Mouse (Mus musculus) erythroblast, adult 5-6 weeks (primary cell): Measurements from ENCODE around the gene Osbp2. TPM values are rescaled to one million over a fixed set of nuclear protein-coding genes. Genes with fewer than 3 reads are reported as not detected.

ENCODE experiments used
- ATAC-seq: replicated peaks from 2 replicates; pipeline ENCODE4 v1.8.0; 2016; ENCODE audit warnings: moderate number of reproducible peaks, mild to moderate bottlenecking, moderate TSS enrichment, inconsistent platforms; ENCODE audit not compliant: poor library complexity, low FRiP score, severe bottlenecking
- total RNA-seq, 2 experiments: library from RNA; stranded (forward) in 1 of 2; stranded (reverse) in 1 of 2; fragments of 150-400 nt in 1 of 2; fragments of 200-764, 138-1000 nt in 1 of 2; gene quantifications; 2 replicates each; pipeline versions ENCODE4 v1.2.3 to v1.2.4; 2015 to 2017; ENCODE audit warnings: low replicate concordance in 2 of 2

The Osbp2 gene
- total RNA-seq, 2 experiments from 2014 or later, result not detected

DNA sequence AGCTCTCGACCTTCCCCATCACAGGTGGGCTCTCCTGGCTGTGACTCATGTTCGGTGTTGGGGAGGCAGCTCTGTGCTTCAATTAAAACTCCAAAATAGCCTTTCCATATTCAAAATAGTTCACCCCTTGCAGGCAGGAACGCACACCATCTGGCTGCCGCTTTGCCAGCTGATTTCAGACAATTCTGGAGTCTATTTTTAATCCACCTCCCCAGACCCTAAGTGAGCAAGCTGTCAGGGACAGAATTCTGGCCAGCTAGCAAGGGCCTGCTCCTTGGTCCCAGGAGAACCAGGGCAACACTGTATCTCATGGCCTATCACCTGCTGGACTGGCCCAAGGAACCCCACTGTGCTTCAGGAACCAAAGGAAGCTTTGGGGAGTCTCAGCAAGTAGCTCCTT is 139.8 kb downstream of the Osbp2 start:
- no peak for ATAC-seq

- ATAC-seq, result no peak
Measured at GRCm38 (mm10) chr11:3722861-3723260, 140.8 kb downstream of the Osbp2 start.

DNA sequence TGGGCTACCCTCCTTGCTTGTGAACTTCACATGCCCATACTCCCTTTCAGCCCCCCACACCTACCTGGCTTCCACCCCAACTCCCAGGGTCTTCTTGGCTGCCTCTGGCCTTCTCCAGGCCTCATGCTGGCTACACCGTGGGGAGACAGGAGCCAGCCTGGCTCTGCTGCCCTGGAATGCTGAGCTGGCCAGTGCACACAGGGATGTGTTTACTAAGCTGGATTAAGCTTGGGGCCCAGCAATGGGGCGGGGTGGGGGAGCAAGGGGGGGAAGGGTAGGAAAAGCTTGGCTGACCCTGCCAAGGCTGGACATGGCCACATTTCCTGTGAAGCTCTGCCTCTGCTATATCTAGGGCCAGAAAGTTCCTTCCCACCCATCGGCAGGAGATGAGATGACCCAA is 141.7 kb downstream of the Osbp2 start:
- no peak for ATAC-seq

DNA sequence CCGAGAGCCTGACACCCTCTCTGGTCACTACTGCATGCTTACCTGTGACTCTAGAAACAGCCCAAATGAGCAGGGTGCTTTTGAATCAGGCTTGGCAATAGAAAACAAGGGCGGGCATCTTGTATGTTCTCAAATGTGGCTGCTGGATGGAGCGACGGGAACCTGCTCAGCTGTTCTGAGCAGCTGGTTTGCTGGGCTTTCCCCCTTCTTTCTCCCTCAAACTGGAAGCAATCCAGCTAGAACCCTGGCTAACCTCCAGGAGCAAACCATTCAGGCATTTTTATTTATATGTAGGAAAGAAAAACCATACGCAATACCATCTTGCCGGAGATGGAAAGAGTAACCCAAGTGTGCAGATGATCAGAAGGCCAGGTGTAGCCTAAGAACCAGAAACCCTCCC is 147.0 kb downstream of the Osbp2 start:
- ATAC-seq, result no peak

DNA sequence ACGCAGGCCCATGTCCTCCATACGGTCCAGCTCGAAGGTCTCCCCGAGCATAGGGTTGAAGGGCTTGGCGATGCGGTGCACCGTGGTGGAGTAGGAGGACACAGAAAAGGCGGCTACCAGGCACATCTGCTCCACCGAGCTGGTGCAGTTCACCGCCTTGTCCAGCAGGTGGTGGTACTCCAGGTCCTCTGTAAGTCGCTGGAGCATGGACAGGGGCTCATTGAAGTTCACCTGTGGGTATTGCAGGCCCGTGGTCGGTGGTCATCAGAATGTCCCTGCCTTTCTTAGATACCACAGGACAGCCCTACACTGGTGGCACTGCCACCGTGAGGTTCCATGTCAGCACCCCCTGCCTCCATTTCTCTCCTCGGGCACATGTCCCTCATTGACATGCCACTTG is 149.2 kb downstream of the Osbp2 start:
- ATAC-seq, result peak; percentile 74; the same call in 1 of the 2 replicates

- ATAC-seq, result no peak
Measured at GRCm38 (mm10) chr11:3710203-3710602, 153.5 kb downstream of the Osbp2 start.

DNA sequence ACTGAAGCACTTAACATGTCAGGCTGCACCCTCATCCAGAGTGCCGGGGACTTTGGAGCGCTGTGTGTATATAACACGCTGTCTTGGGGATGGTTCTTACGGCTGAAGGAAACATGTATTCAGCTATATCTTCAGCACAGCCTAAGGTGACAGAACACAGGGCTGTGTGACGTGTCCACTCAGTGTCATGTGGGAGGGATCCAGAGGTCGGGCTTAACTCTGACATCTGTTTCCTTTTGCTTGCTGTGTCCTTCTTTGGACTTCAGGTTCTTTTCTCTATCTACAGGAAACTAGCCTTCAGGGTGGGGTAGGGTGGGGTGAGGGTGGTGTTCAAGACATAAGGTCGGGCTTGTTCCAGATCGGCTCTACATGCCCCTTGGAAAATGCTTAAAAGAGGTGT is 156.6 kb downstream of the Osbp2 start:
- ATAC-seq, result no peak

DNA sequence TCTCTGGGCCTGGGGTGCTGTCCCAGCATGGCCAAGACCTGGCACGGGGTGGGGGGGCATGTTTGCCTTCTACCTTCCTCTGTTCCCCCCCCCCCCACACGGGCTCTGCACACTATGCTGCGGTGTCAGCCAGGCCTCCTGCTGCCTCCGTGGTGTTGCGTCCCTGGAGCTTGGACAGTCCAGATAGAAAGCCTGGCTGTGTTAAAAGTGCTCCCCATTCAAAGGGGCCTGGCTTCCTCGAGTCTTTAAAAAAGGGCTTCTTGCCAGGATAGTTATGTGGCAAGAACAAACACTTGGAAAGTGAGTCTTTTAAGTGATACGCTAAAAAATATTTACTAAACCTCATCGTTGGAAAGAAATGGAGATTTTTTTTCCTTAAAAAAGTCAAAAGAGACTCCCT is 159.3 kb downstream of the Osbp2 start:
- ATAC-seq, result no peak

GRCm38 (mm10) chr11:3703089-3703992 is 160.4 kb downstream of the Osbp2 start:
- no peak for ATAC-seq

DNA sequence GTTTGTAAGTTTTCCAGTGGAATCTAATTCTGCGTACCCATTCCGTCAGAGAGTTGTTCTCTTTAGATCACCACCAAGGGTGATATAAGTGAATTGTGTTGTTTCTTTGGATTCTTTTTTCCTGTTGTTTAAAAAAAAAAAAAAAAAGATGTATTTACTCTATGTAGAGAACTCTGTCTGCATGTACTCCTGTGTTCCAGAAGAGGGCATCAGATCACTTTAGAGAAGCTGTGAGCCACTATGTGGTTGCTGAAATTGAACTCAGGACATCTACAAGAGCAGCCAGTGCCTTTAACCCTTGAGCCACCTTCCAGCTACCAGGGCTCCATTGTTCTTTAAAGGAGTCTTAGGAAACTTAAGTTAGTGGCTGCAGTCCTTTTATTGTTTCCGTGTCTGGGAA is 166.3 kb downstream of the Osbp2 start:
- ATAC-seq, result no peak

DNA sequence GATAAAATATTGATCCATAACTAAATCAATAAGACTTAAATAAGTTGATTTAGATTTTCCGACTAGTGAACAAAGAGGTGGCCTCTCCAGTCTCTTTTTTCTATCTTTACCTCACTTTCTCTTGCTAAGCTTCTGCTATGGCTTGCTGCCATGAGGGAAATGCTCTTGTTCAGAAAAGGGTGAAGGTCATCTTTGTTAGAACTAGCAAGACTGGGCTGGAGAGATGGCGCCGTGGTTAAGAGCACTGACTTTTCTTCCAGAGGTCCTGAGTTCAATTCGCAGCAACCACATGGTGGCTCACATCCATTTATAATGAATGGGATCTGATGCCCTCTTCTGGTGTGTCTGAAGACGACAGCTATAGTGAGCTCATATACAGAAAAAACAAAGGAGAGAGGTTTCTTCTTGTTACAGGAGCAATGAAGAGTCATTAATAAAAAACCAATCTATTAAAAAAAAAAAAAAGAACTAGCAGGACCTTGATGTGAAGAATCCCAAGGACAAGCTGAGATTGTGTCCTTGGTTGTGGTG is 167.6 kb downstream of the Osbp2 start:
- ATAC-seq, result no peak

DNA sequence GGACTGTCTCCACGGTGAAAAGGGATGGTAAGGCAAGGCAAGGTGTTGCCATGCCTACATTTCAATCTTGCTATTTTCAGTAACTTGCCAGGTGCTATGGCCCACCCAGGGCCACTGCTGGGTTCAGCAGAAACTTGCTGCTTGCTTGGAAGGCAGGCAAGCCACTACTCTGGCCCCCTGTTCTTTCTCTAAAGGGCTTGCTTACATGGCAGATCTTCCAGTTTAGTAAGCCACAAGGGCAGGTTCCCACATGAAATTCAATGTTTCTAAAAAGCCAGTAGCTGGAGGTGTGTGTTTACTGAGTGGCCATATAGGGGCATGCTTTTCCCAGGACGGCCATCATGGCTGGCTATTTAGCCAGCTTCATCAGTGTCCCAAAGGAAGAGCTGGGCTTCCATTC is 172.0 kb downstream of the Osbp2 start:
- no peak for ATAC-seq

DNA sequence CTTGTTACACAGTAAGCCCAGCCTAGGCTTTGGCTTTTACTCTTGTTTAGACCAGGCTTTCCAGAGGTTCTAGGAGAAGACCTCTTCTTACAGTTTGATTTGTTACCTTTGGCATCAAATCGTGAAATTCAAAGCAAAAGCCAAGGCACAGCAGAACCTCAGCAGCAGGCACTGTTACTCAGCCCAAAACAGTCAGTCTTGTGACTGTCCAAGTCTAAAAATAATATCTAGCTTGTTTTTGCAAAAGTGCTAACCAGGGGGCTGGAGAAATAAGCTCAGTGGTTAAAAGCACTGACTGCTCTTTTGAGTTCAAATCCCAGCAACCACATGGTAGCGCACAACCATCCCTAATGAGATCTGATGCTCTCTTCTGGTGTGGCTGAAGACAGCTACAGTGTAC is 176.8 kb downstream of the Osbp2 start:
- no peak for ATAC-seq

GRCm38 (mm10) chr11:3686318-3686717 is 177.4 kb downstream of the Osbp2 start:
- no peak for ATAC-seq

DNA sequence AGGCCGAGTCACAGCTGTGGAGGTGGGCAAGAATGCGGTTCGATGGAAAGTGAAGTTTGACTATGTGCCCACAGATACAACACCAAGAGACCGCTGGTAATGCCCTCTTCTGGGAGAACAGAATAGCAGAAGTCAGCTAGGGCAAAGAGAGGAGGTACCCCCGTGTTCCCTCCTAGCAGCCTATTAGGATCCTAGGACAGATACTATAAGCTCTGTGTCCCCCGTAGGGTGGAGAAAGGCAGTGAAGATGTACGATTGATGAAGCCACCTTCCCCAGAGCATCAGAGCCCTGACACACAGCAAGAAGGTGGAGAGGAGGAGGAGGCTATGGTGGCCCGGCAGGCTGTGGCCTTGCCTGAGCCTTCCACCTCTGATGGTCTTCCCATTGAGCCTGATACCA is 178.3 kb downstream of the Osbp2 start:
- no peak for ATAC-seq

GRCm38 (mm10) chr11:3684723-3685430 is 178.8 kb downstream of the Osbp2 start:
- no peak for ATAC-seq

- no peak for ATAC-seq
Measured at GRCm38 (mm10) chr11:3684232-3684631, 179.5 kb downstream of the Osbp2 start.

DNA sequence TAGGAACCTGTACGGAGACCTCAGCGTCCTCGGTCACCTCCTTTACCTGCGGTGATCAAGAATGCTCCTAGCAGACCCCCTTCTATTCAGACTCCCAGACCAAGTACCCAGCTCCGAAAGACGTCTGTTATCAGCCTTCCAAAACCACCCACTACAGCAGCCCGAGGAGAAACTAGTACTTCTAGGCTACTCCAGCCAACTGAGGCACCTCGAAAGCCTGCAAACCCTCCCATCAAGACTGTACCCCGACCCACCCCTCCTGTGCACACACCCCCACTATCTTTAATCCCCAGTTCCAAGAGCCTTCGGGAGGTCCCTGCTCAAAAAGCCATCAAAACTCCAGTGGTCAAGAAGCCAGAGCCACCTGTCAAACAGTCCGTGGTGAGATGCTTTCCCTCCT is 180.0 kb downstream of the Osbp2 start:
- no peak for ATAC-seq

DNA sequence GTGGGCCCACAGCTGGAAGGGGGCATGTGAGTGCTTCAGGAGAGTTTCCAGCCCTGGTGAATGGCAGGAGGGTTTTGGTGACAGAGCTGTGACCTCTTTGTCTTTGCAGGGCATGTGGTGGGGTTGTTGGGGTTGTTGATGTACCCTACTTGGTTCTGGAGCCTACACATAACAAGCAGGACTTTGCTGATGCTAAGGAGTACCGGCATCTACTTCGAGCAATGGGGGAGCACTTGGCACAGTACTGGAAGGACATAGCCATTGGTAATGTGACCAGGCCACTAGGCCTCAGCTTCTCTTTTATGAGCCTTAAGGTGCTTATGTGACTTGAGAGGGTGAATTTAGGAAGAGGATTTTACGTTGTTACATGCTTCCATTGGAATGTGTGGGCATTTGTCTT is 183.9 kb downstream of the Osbp2 start:
- ATAC-seq, result no peak

- no peak for ATAC-seq
Measured at GRCm38 (mm10) chr11:3677204-3677603, 186.5 kb downstream of the Osbp2 start.

GRCm38 (mm10) chr11:3676423-3676822 is 187.3 kb downstream of the Osbp2 start:
- ATAC-seq, result no peak
